Mouse (Mus musculus) gastrocnemius, adult 2 months (tissue): ENCODE measurements at regions not wholly inside any gene's neighbourhood (a gene's known extent, or its start where the extent isn't known, plus 50 kb on each side); places are given as distances from the start of the nearest gene placed in this dataset.

ENCODE experiments used
- DNase-seq: peaks from one replicate; pipeline ENCODE4 v3.0.0; 2022
- H3K27ac ChIP-seq: fragments of 200-600 bp; 2 replicates; pipeline ENCODE4 v1.8.1; 2022; ENCODE audit warnings: mild to moderate bottlenecking
- H3K4me3 ChIP-seq: fragments of 200-600 bp; 2 replicates; pipeline ENCODE4 v1.8.1; 2022; ENCODE audit warnings: mild to moderate bottlenecking, moderate library complexity
- CTCF ChIP-seq: fragments of 200-600 bp; IDR thresholded peaks from 2 replicates; pipeline ENCODE4 v1.8.1; 2022; ENCODE audit warnings: antibody characterized with exemption, mild to moderate bottlenecking, moderate library complexity
- intact Hi-C: fragments of 180-260 bp; cut with DNase I; formaldehyde crosslinking; loops from one replicate; pipeline ENCODE4 v1.15.1; 2025

DNA sequence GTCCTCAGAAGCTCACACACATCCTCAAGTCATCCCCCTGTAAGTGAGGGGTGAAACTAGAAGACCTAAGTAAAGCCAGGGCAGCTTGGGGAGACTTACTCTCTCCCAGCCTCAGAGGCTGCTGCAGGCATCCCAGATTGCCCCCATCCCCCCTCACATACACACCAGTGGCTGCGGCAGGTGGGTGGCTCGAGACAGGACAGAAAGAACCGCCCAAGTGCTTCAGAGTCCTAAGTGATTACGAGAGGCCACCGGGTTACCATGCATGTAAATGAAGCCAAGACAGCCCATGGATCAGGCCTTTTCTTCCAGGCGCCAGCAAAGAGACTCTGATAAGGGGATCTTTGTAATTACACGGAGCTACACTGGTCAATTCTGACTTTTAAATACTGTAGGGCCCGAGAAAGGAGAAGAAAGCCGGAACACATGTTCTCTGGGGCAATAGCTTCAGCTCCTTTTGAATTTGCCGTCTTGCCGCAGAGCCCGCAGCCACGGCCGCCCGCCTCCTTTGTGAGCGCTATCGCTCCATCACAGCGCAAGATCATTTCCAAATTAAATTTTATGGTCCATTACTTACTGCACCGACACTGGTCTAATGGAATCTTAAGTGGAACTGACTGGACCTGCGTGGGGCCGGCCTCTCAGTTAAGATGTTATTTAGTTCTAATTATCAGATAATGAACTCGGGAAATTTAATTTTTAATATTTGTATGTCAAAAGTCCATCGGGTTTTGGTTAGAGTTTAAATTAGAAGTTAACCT, 68.1 kb upstream of the Nkx1-1 start:
- intact Hi-C loops, result no loop called here
- no peak overlapping the region for H3K27ac ChIP-seq
- TF ChIP-seq CTCF, result no peak
- no peak overlapping the region for H3K4me3 ChIP-seq
- DNase-seq, result no peak

DNA sequence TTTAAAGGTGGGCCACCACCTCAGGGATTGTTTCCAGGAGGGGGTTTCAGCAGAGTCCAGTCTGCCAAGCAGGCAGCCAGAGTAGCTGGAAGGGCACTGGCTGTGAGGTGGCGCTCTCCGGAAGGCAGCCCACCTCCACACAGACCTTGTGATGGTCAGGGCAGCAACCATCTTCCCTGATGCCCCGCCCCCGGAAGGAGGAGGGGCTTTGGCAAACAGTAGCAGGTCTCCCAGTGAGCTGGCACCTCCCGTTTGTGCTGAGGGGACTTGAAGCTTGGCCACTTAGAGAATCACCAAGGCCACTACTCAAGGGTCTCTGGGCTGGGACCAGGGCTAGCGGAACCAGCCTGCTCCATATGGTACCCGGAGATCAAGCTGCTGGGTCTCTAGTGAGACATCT, 67.4 kb upstream of the Nkx1-1 start:
- no peak for TF ChIP-seq CTCF
- intact Hi-C loops, result no loop called here
- DNase-seq, result no peak
- H3K4me3 ChIP-seq, result no peak overlapping the region
- H3K27ac ChIP-seq, result no peak overlapping the region

DNA sequence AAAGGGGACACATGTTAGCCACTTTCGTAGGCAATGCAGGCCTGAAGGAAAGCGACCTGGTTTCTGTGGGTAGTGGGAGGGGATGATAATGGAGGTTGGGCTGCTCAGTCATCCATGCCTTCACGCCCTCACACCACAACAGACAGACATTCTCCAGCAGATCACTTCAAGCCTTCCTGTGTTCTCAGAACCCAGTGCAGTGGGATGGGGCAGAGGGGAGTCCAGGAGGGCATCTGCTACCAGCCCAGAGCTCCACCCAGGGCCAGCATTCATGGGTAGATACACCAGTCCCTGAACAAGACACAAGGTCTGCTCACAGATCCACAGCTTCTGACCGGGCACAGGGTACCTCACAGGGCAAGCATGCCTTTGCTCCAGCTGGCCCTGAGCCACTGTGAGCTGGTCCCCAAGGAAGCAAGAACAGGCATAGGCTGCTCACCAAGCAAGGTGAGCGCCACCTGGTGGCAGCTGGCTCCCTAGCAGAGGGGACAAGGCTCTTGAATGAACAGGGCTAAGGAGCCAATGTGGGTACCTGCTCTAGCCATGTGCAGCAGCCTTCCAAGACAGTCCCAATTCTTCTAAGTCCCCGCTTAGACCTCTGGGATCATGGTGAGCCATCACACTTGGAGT, 62.2 kb upstream of the Nkx1-1 start:
- H3K4me3 ChIP-seq, result no peak overlapping the region
- intact Hi-C loops, result loop anchor here (2.0 kb wide), 1 partner anchor 101 kb away; no protein-coding TSS in a partner anchor

DNA sequence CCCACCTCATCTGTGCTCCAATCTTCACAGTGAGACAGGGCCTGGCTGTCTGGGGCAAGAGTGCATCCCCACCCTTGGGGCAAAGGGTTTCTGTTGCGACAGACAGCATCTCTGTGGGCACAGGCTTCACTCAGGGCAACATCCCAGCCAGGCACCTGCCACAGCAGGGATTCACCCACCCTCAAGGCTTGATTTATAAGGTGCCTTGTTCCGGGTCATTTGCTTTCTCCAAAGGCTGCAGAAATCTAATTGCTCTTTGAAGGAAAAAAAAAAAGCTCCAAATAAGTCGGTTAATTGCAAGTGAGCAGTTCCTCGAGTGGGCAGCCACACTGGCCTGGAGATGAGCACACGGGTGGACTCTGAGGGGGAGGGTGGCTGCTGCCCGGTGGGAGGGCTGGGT, 61.5 kb upstream of the Nkx1-1 start:
- intact Hi-C loops, result no loop called here
- Histone ChIP-seq H3K27ac (no peak overlapping the region), H3K4me3 (no peak overlapping the region)
- DNase-seq, result no peak
- no peak for TF ChIP-seq CTCF

More for the DNA sequence above, 62.2 kb upstream of the Nkx1-1 start:
- TF ChIP-seq CTCF, result peak; percentile 86
- peak; percentile 77 for DNase-seq
- no peak overlapping the region for H3K27ac ChIP-seq

DNA sequence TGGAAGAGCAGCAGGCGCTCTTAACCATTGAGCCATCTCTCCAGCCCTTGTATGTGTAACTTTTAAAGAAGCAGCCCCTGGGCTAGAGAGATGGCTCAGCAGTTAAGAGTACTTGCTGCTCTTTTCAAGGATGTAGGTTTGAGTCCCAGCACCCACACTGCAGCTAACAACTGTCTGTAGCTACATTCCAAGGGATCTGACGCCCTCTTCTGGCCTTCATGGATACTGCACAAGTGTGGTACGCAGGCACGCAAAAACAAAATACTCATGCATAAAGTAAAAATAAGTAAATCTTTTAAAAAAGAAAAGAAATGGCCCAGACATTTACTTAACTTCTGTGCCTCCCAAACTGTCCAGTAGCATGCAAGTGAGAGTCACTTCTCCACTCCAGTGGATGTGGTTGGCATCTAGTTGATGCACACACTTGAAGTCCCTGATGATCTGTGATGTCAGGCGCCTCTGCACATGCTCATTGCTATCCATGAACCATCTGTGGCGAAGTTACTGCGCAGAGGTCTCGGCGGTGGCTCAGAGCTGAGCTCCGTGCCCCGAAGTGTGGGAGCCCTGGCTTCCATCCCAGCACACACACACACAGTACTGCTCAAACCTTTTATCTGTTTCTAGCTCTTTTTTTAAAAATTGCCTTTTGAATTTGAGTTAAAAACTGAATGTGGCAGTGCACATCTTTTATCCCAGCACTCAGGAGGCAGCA, 59.0 kb upstream of the Nkx1-1 start:
- intact Hi-C loops, result no loop called here
- Histone ChIP-seq H3K4me3 (no peak overlapping the region), H3K27ac (no peak overlapping the region)
- TF ChIP-seq CTCF, result no peak
- no peak for DNase-seq

DNA sequence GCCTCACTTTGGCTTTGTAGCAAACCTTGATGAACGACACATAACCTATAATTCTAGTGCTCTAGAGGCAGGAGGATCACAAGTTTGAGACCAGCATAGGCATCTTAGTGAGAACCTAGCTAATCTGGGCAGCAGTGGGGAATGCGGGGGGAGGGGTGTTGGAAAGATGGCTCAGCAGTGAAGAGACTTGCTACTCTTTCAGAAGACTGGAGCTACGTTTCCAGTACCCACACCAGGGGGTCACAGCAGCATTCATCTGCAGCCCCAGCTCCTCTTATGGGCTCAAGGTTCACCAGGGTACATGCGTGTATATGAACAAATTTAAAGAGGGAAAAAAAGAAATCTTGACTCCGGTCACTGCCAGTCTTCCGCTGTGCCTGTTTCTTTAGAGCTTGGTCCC, 55.5 kb upstream of the Nkx1-1 start:
- no peak for TF ChIP-seq CTCF
- Histone ChIP-seq H3K4me3 (no peak overlapping the region), H3K27ac (no peak overlapping the region)
- no peak for DNase-seq
- intact Hi-C loops, result no loop called here

DNA sequence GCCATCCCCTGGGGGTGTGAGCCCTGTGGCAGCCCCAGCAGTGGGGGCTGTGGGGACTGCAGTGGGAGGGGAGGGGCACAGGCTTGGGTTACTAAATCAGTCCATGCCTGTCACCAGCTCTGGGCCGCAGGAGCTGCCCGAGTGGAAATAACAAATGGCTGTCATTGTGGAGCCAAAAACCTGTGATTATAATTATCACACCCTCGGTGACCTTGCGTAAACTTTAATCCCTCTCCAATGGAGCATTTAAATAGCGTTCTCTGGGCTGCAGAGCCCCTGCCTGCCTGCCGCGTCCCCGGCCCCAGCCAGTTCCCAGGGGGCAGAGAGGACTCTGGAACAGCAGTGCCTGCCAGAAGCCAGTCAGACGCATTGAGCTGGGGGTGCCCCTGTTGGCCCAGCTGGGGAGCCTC, 54.4 kb upstream of the Nkx1-1 start:
- intact Hi-C loops, result no loop called here
- Histone ChIP-seq H3K4me3 (no peak overlapping the region), H3K27ac (no peak overlapping the region)
- DNase-seq, result no peak
- TF ChIP-seq CTCF, result no peak

DNA sequence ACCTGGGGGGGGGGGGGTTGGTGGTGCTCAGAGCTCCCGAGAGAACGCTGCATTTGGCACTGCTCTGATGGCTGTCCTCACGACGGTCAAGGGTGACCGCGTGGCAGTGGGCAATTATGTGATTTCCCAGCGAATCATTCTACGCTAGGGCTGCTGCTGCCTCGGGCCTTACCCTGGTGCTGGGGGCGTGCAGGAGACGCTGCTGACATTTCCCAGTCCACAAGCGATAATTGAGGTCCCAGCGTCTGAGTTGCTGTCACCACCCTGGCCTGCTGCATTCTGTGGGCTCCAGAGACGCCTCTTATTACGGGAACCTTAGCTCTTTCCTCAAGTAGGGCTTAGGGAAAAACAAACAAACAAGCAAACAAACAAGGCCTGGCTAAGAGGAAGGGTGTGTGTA, 52.0 kb upstream of the Nkx1-1 start:
- DNase-seq, result no peak
- Histone ChIP-seq H3K27ac (no peak overlapping the region), H3K4me3 (no peak overlapping the region)
- no peak for TF ChIP-seq CTCF
- intact Hi-C loops, result no loop called here
